Mouse (Mus musculus): Measurements from ENCODE around the gene Slc25a14. TPM values are rescaled to one million over a fixed set of nuclear protein-coding genes. Genes with fewer than 3 reads are reported as not detected.
A peak's percentile ranks its signal among the peaks of the same experiment; 100 is the strongest.

Slc25a14 gene
- polyA plus RNA-seq, 1 experiment from 2014 or later: 8.1 TPM

GRCm38 (mm10) chrX:48694864-48695371, 71.7 kb downstream of the Slc25a14 start, which contains the start of gene Rbmx2:
Gene Rbmx2 (plus strand): TSS chrX:48695004.
- 10% methylated on average over 22 of the region's 42 CpGs for WGBS
- Histone ChIP-seq H3K4me3 (ENCODE audit: low read depth, low read length) (peak within 1 kb of the TSS; percentile 57), H3K4me2 (replicated peaks; ENCODE audit: low read depth) (peak within 1 kb of the TSS; percentile 52), H3K27me3 (ENCODE audit: control insufficient read depth, insufficient read depth, low read length) (no peaks in the 10 kb centered on the region), H3K36me3 (ENCODE audit: control insufficient read depth, insufficient read depth, low read length) (no peaks in the 10 kb centered on the region), H3K4me1 (replicated peaks; ENCODE audit: control insufficient read depth, insufficient read depth) (no peaks in the 10 kb centered on the region), H3K9me3 (ENCODE audit: control insufficient read depth, low read length) (no peaks in the 10 kb centered on the region), H3K27ac (replicated peaks) (no peak within 1 kb of the TSS; the same call in 1 of the 2 replicates), H3K9ac (ENCODE audit: low read length) (peak within 1 kb of the TSS; percentile 56)
- ATAC-seq (ENCODE audit: low FRiP score, low TSS enrichment) (peak; percentile 97), DNase-seq (ENCODE audit: low spot score) (peak; percentile 89)
- TF ChIP-seq EP300 (optimal IDR thresholded peaks at IDR 0.05) (no peak), CTCF (IDR thresholded peaks at IDR 0.05; ENCODE audit: low read depth) (no peak)

- 80% methylated on average over 9 of the region's 10 CpGs for WGBS
- TF ChIP-seq EP300 (optimal IDR thresholded peaks at IDR 0.05): no peak
- TF ChIP-seq CTCF (IDR thresholded peaks at IDR 0.05; ENCODE audit: low read depth): no peak
- ATAC-seq (ENCODE audit: low FRiP score, low TSS enrichment): no peak
These were observed 86.5 kb downstream of the Slc25a14 start for GRCm38 (mm10) chrX:48709701-48710100.

More at GRCm38 (mm10) chrX:48709701-48710100, 86.5 kb downstream of the Slc25a14 start:
- Histone ChIP-seq H3K27me3 (ENCODE audit: control insufficient read depth, insufficient read depth, low read length) (no peaks in the 10 kb centered on the region), H3K36me3 (ENCODE audit: control insufficient read depth, insufficient read depth, low read length) (no peaks in the 10 kb centered on the region), H3K27ac (replicated peaks) (no peak overlapping the region), H3K4me3 (ENCODE audit: low read depth, low read length) (no peak overlapping the region), H3K9ac (ENCODE audit: low read length) (no peak overlapping the region), H3K4me1 (replicated peaks; ENCODE audit: control insufficient read depth, insufficient read depth) (no peaks in the 10 kb centered on the region), H3K9me3 (ENCODE audit: control insufficient read depth, low read length) (no peaks in the 10 kb centered on the region), H3K4me2 (replicated peaks; ENCODE audit: low read depth) (no peak overlapping the region)
- no peak for DNase-seq (ENCODE audit: low spot score)

Small RNA genes within 50 kb of the gene (microRNA-seq; reads per million reads assigned to microRNA genes)
- gene Gm27828: not detected

Other genes starting within 250 kb of the Slc25a14 start
- gene Elf4, start 160.3 kb upstream of the Slc25a14 start, polyA plus RNA-seq (2015; fragmentation: Nextera tagmentation; extraction: Ambion mirVana): 4.1 and 4.5 TPM in 2 replicates
- gene Aifm1, start 109.8 kb upstream of the Slc25a14 start, polyA plus RNA-seq (2015; fragmentation: Nextera tagmentation; extraction: Ambion mirVana): 45.9 TPM in 2 replicates
- gene Rab33a, start 104.1 kb upstream of the Slc25a14 start, polyA plus RNA-seq (2015; fragmentation: Nextera tagmentation; extraction: Ambion mirVana): 2.4 and 2.5 TPM in 2 replicates
- gene Zfp280c, start 28.9 kb upstream of the Slc25a14 start, polyA plus RNA-seq (2015; fragmentation: Nextera tagmentation; extraction: Ambion mirVana): 3.8 and 3.9 TPM in 2 replicates
- not detected in 2 replicates for gene Gpr119, start 51.1 kb downstream of the Slc25a14 start, polyA plus RNA-seq (2015; fragmentation: Nextera tagmentation; extraction: Ambion mirVana)
- gene Rbmx2, start 71.6 kb downstream of the Slc25a14 start, polyA plus RNA-seq (2015; fragmentation: Nextera tagmentation; extraction: Ambion mirVana): 11.0 and 12.5 TPM in 2 replicates